Mouse (Mus musculus) embryo, embryonic 9.5 days (tissue): ENCODE data around the gene Traf6.
"Not testable (repeated sequence)": the region's sequence is repeated elsewhere in the genome, so short reads cannot be mapped to it uniquely, and the experiment has no call there.

ENCODE experiments used
- DNase-seq: peaks from one replicate; pipeline ENCODE4 v3.0.0-alpha.2; 2017; ENCODE audit errors: extremely low spot score

Traf6 gene

GRCm38 (mm10) chr2:101693577-101694215 lies 15.5 kb downstream of the Traf6 start:
- peak; percentile 9 for DNase-seq

GRCm38 (mm10) chr2:101695584-101695983 lies 17.4 kb downstream of the Traf6 start:
- no peak for DNase-seq

GRCm38 (mm10) chr2:101699284-101699683 lies 21.1 kb downstream of the Traf6 start:
- no peak for DNase-seq

DNA sequence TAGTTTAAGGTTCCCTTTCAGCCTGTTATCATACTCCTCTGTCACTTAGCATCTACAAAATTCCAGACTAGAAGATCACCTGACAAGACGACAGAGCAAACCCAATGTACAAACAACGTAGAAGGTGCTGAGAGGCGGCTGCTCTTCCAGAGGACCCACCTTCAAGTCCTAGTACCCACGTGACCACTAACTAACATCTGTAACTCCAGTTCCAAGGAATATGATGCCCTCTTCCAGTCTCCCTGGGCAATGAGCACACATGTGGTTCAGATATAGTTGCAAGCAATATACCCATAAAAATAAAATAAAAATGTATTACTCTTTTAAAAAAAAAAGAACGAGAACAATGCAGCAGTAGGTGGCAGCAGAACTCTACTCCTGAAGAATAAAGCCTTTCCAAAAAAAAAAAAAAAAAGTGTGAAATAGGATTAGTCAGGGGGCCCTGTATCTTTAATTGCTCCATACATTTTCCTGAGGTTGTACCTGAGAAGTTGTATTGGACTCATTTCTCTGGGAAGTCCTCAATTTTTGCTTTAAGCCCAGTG lies 27.8 kb downstream of the Traf6 start:
- peak; percentile 21 for DNase-seq

DNA sequence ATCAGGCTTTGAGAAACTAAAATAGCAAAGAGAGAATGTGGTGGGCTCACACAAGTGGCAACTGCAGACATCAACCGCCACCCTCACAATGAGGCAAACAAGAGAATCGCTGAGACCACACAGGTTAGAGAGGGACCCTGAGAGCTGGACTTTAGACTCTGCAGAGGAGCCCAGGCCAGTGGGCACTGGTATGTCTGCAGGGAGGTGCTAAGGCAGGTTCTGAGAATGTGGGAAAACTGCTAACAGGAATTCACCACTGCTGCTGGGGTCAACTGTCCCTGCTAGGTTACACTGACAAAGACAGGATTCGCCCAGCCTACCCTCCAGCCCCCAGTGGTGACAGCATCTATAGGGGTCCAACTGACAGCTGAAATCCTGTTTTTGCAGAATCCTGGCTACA lies 33.4 kb downstream of the Traf6 start:
- DNase-seq, result no peak

GRCm38 (mm10) chr2:101715650-101716323 lies 37.6 kb downstream of the Traf6 start:
- DNase-seq, result no peak

GRCm38 (mm10) chr2:101717162-101717561 lies 38.9 kb downstream of the Traf6 start:
- no peak for DNase-seq

- DNase-seq, result no peak
Measured at GRCm38 (mm10) chr2:101721835-101722234, 43.6 kb downstream of the Traf6 start.

- DNase-seq, result peak; percentile 74
Measured at GRCm38 (mm10) chr2:101722370-101723332, 44.4 kb downstream of the Traf6 start.

DNA sequence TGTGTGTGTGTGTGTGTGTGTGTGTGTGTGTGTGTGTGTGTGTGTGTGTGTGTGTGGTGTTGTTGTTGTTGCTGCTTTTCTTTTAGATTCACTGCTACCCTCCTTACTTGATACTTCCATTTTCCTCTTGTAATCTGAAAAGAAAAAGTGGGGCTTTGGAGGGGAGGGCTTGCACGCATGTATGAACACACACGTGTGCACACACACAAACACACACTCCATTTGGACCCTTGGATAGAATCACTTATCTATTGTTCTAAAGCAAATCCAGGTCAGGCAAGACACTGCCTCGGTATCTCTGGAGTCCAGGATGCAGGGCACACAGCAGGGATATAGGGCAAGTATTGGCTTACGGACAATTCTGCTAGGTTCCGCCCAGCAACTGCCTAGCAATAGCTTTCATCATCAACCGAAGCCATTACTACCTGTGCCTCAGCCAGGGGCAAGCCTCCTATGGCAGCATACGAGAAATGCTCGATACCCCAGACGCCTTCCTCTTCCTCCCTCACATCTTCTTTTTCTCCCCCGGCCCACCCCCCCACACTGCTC lies 45.2 kb downstream of the Traf6 start:
- no peak for DNase-seq

- DNase-seq, result no peak
Measured at GRCm38 (mm10) chr2:101727787-101728186, 49.6 kb downstream of the Traf6 start.

DNA sequence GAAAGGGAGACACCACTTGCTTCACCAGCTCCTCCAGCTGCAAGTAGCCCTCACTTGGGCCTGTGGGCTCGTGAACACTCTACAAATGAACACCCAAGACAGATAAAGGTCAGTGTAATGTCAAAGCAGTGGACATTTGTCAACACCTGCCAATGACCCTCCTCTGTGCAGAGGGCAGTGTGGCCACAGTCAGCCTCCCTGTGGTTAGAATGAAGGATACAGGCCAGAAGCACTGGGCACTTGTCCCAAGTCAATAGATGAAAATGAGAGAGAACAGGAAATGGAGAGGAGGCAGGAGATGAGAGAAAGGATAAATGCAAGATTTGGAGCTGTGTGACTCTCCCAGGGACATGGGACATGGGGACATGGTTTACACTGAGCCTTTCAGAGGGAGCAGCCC lies 51.2 kb downstream of the Traf6 start:
- DNase-seq, result no peak

- no peak for DNase-seq
Measured at GRCm38 (mm10) chr2:101730972-101731371, 52.7 kb downstream of the Traf6 start.

DNA sequence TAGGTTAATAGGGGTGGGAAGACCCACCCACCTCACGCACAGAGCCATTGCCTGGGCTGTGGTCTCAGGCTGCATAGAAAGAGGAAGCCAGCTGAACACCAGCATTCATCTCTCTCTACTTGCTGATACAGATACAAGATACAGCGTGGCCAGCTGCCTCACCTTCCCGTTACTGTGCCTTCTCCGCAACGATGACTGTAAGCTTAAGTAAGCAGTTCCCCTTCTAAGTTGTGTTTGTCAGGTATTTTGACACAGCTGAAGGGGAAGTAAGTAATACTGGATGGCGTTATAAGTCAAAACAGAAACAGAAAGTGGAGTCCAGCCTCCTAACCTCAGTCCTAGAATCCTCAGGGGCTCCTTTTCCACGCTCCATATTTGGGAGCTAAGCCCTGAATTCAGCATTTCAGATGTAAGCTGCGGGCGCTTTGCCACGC lies 54.6 kb downstream of the Traf6 start:
- DNase-seq, result no peak

GRCm38 (mm10) chr2:101733564-101733963 lies 55.3 kb downstream of the Traf6 start:
- DNase-seq, result no peak

DNA sequence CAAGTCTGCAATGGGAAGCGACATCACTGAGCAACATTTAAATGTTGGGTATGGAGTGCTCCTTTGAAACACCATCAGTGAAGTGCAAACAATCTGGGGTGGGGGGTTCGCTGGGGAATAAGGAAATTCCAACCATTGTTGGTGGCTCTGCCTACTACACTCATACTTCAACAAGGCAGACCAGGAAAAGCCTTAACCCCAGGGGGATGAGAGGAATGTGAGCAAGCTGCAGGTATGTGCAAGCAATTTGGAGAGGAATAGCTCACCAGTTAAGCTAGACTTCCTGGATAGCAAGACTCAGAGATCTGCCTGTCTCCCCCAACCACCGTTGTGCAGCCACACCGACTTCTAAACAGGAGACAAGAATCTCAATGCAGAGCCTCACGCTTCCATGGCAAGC lies 61.7 kb downstream of the Traf6 start:
- DNase-seq, result no peak

DNA sequence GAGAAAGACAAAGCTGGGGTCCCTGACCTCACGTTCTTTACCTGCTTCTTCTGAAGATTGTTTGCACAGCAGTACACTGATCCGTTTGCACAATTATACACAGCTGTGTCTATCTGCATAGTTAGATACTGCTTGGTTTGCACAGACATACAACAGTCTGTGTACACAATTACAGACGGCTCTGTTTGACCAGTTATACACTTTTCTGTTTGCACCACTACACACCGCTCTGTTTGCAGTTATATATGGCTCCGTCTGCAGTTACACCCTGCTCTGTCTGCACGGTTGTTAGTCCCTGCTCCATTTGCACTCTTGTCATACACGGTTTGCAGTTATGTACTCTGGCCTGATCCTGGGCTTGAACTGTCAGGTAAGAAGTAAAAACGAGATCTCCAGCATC lies 63.4 kb downstream of the Traf6 start:
- DNase-seq, result no peak

DNA sequence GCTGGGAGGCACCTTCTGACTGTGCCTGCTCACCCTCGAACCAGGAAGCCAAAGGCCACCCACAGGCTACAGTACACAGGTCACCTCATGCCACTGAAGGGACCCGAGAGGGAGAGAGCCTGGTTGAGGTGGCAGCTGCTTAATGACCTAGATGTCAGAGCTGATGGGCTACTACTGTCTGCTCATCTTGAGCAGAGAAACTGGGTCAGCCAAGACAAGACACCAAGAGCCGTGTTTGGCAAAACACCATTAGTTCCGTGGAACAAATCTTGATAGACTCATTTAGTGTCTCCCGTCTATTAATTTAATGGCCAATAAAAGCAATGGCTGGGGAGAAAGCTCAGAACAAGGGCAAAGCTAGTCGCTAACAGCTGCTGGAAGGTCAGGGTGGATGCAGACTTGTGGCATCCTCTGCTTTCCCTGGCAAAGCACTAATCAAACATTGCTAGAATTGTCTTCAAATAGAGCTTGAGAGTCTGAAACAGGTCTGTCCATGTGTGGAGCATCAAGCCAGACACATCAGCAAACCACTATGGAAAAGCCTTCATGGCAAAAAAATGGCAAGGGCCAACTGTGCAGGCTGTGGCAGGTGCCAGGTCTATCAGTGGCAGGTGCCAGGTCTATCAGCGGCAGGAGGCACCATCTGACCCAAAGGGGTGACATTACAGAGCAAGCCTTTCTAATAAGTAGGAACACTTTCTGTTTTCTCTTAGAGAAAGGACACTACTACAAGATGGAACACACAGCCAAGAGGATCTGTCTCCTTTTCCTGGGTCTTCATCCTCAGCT lies 64.0 kb downstream of the Traf6 start:
- DNase-seq, result no peak

- not testable (repeated sequence) for DNase-seq
Measured at GRCm38 (mm10) chr2:101745656-101746055, 67.4 kb downstream of the Traf6 start.

- DNase-seq, result no peak
Measured at GRCm38 (mm10) chr2:101746537-101746936, 68.3 kb downstream of the Traf6 start.
